8 mouse cellular contexts compared by ENCODE assay signal in genomic region chr3:105704031-105705008, GRCm38 (mm10). TPM values are rescaled to one million over a fixed set of nuclear protein-coding genes. Genes with fewer than 3 reads are reported as not detected.
DNase-seq lines count a peak whose midpoint lies in the region; ATAC-seq lines count a peak whose summit lies in the region.

Gene Inka2, plus strand, starts transcription at chr3:105704599.

- peaks cover 43% of the 10 kb centered on the region for H3K27me3 ChIP-seq in hindbrain, embryonic 12.5 days

- H3K4me1 ChIP-seq in hindbrain, embryonic 12.5 days = peaks cover 23% of the 10 kb centered on the region

- no peaks in the 10 kb centered on the region for H3K9me3 ChIP-seq in hindbrain, embryonic 12.5 days (replicated peaks)

- H3K4me3 ChIP-seq in hindbrain, embryonic 12.5 days = peak within 1 kb of the TSS; percentile 57

- DNase-seq in R1 (ENCODE audit: low read depth, low spot score) = peak; percentile 91
- peak; percentile 90 for DNase-seq in cerebellum, adult 9-11 months
- peak; percentile 73 to 87 for DNase-seq in frontal cortex, adult 2 months (ENCODE audit: extremely low spot score in 1 of 2, low spot score in 1 of 2)
- peak; percentile 83 to 87 for DNase-seq in layer of hippocampus, postnatal 36 days
- DNase-seq in lung, postnatal 36 days = peak; percentile 86
- DNase-seq in retina, postnatal 1 day = peak; percentile 96
- peak; percentile 83 for DNase-seq in thymus, postnatal 4 days

- WGBS in hindbrain, embryonic 12.5 days = 3% methylated on average over 37 of the region's 43 CpGs

- H3K9ac ChIP-seq in hindbrain, embryonic 12.5 days = peak within 1 kb of the TSS; percentile 73

- H3K36me3 ChIP-seq in hindbrain, embryonic 12.5 days = no peaks in the 10 kb centered on the region

- H3K27ac ChIP-seq in hindbrain, embryonic 12.5 days = peak within 1 kb of the TSS; percentile 35; the same call in 1 of the 2 replicates

- peak; percentile 96 for ATAC-seq in hindbrain, embryonic 12.5 days (ENCODE audit: low FRiP score)

- peak within 1 kb of the TSS; percentile 100 for H3K4me2 ChIP-seq in hindbrain, embryonic 12.5 days (replicated peaks)

RNA-seq across cellular contexts. Expression of gene Inka2, which starts in this region (rescaled TPM):
- 52.9 and 59.1 TPM in 2 replicates for polyA plus RNA-seq in frontal cortex, adult 2 months (2012; rRNA removed)
- 2.4 and 2.6 TPM in 2 replicates for polyA plus RNA-seq in hindbrain, embryonic 12.5 days (2016; fragmentation: Nextera tagmentation; extraction: Ambion mirVana)
- total RNA-seq in layer of hippocampus, postnatal 36 days (2021) = 10 to 100 TPM; 70.4 to 75.5 TPM

Comparison
In these comparisons a context has a peak if more than half of its experiments do, and no peak if none do; other contexts are left out.
1. Peak in every context shown above with its lines: DNase-seq, ATAC-seq, H3K4me3 ChIP-seq and H3K27ac ChIP-seq.
2. RNA of gene Inka2 (polyA plus RNA-seq): 52.9 to 59.1 TPM in frontal cortex, adult 2 months; 2.4 to 2.6 TPM in hindbrain, embryonic 12.5 days; every median in the first group is over 10 times any median in the second.